Mouse (Mus musculus) myocyte (in vitro differentiated cells): ENCODE results near the gene Cfap69. TPM values are rescaled to one million over a fixed set of nuclear protein-coding genes. Genes with fewer than 3 reads are reported as not detected.

ENCODE experiments used
- H3K27me3 ChIP-seq: one replicate; pipeline ENCODE4 v1.6.1; 2011; ENCODE audit not compliant: control insufficient read depth, insufficient read depth, insufficient read length
- H3K36me3 ChIP-seq: one replicate; pipeline ENCODE4 v1.6.1; 2011; ENCODE audit not compliant: control insufficient read depth, insufficient read depth
- H3K4me2 ChIP-seq: one replicate; pipeline ENCODE4 v1.6.1; 2011; ENCODE audit warnings: low read depth, control low read depth
- H3K4me3 ChIP-seq: one replicate; pipeline ENCODE4 v1.5.1; 2011; ENCODE audit warnings: mild to moderate bottlenecking, control low read depth, moderate library complexity
- H3K79me2 ChIP-seq: one replicate; pipeline ENCODE4 v1.6.1; 2011; ENCODE audit not compliant: control insufficient read depth, insufficient read depth
- H3ac ChIP-seq: one replicate; pipeline ENCODE4 v1.6.1; 2011; ENCODE audit not compliant: control insufficient read depth, insufficient read length
- CEBPB ChIP-seq: IDR thresholded peaks from 2 replicates; pipeline ENCODE4 v1.6.1; 2011; ENCODE audit warnings: mild to moderate bottlenecking, moderate library complexity; ENCODE audit not compliant: poor library complexity, insufficient read depth, severe bottlenecking
- E2F4 ChIP-seq: IDR thresholded peaks from one replicate; pipeline ENCODE4 v1.6.1; 2011; ENCODE audit warnings: mild to moderate bottlenecking, control low read depth, moderate library complexity; ENCODE audit not compliant: insufficient read depth
- MAX ChIP-seq: IDR thresholded peaks from one replicate; pipeline ENCODE4 v1.6.1; 2011; ENCODE audit warnings: low read depth, mild to moderate bottlenecking, control low read depth
- MYOD1 ChIP-seq, 3 experiments: IDR thresholded peaks; one replicate each; pipeline ENCODE4 v1.6.1; 2011; ENCODE audit warnings: control low read depth in 2 of 3, low read depth in 2 of 3, mild to moderate bottlenecking in 2 of 3, moderate library complexity in 1 of 3; ENCODE audit not compliant: insufficient read length in 2 of 3, control insufficient read depth in 1 of 3
- MYOG ChIP-seq, 3 experiments: IDR thresholded peaks; one replicate each; pipeline ENCODE4 v1.6.1; 2011; ENCODE audit warnings: control low read depth in 2 of 3, low read depth in 2 of 3, mild to moderate bottlenecking in 2 of 3; ENCODE audit not compliant: insufficient read length in 2 of 3, control insufficient read depth in 1 of 3, insufficient read depth in 1 of 3
- POLR2A ChIP-seq: IDR thresholded peaks from one replicate; pipeline ENCODE4 v1.6.1; 2011; ENCODE audit warnings: low read depth, mild to moderate bottlenecking, control low read depth, moderate library complexity; ENCODE audit not compliant: insufficient read length
- POLR2AphosphoS2 ChIP-seq: IDR thresholded peaks from one replicate; pipeline ENCODE4 v1.6.1; 2011; ENCODE audit warnings: low read depth, control low read depth; ENCODE audit not compliant: insufficient read length
- REST ChIP-seq: IDR thresholded peaks from one replicate; pipeline ENCODE4 v1.6.1; 2011; ENCODE audit warnings: mild to moderate bottlenecking, control low read depth, moderate library complexity; ENCODE audit not compliant: insufficient read depth, insufficient read length
- SRF ChIP-seq: IDR thresholded peaks from one replicate; pipeline ENCODE4 v1.6.1; 2011; ENCODE audit warnings: low read depth; ENCODE audit not compliant: control insufficient read depth, insufficient read length
- TCF12 ChIP-seq: IDR thresholded peaks from one replicate; pipeline ENCODE4 v1.6.1; 2011; ENCODE audit warnings: mild to moderate bottlenecking, control low read depth; ENCODE audit not compliant: poor library complexity, insufficient read depth, severe bottlenecking
- TCF3 ChIP-seq: IDR thresholded peaks from one replicate; pipeline ENCODE4 v1.6.1; 2011; ENCODE audit warnings: low read depth, control low read depth; ENCODE audit not compliant: insufficient read length
- USF1 ChIP-seq: IDR thresholded peaks from one replicate; pipeline ENCODE4 v1.6.1; 2011; ENCODE audit warnings: low read depth, mild to moderate bottlenecking, control low read depth, moderate library complexity
- polyA plus RNA-seq: library from polyadenylated mRNA; unstranded; fragments of >200 nt; fragmentation: generic; extraction: Trizol; gene quantifications from one replicate; pipeline ENCODE4 v1.2.1, GENCODE M21; 2012; ENCODE audit warnings: missing spikeins

Gene Cfap69
- polyA plus RNA-seq, 1 experiment, result 2.3 TPM

DNA sequence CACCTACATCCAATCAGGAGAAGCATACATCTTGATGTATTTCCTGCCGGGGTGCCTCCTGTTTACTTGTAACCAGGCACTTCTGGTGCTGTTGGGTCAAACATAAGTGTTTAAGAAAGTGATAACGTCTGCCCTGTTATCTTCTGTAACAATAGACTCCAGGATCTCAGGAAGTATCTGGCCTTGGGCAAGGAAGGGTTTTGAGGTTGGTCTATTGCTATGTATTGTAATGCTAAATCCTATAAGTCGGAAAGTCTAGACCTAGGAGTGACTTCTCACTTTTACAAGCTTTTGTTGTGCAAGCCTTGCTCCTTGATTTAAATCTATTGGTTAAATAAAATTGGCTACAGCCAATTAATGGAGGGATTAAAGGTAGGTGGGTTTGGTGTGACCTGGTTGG, 34.8 kb upstream of the Cfap69 start:
- H3K4me3 ChIP-seq, result no peak overlapping the region
- no peaks in the 10 kb centered on the region for H3K36me3 ChIP-seq
- no peak overlapping the region for H3K4me2 ChIP-seq
- H3ac ChIP-seq, result no peak overlapping the region
- H3K27me3 ChIP-seq, result no peaks in the 10 kb centered on the region
- TF ChIP-seq MYOG (IDR thresholded peaks at IDR 0.05; ENCODE audit: control insufficient read depth in 1 of 3, insufficient read depth in 1 of 3, insufficient read length in 2 of 3, low read depth in 2 of 3) (no peak), CEBPB (no peak), POLR2A (no peak)
- H3K79me2 ChIP-seq, result no peaks in the 10 kb centered on the region

- no peak overlapping the region for H3ac ChIP-seq
- H3K36me3 ChIP-seq, result no peaks in the 10 kb centered on the region
- H3K4me3 ChIP-seq, result no peak overlapping the region
- H3K79me2 ChIP-seq, result peaks cover 31% of the 10 kb centered on the region
- H3K27me3 ChIP-seq, result no peaks in the 10 kb centered on the region
- no peak for TF ChIP-seq SRF
- no peak for TF ChIP-seq TCF3
- no peak for TF ChIP-seq REST
- no peak for TF ChIP-seq POLR2AphosphoS2
- no peak for TF ChIP-seq CEBPB
- TF ChIP-seq MYOD1 (IDR thresholded peaks at IDR 0.05; ENCODE audit: control insufficient read depth in 1 of 3, insufficient read length in 2 of 3, low read depth in 2 of 3), result no peak
- TF ChIP-seq POLR2A, result no peak
- TF ChIP-seq USF1, result no peak
- H3K4me2 ChIP-seq, result no peak overlapping the region
Measured at GRCm38 (mm10) chr5:5695401-5695942, 31.4 kb upstream of the Cfap69 start.

DNA sequence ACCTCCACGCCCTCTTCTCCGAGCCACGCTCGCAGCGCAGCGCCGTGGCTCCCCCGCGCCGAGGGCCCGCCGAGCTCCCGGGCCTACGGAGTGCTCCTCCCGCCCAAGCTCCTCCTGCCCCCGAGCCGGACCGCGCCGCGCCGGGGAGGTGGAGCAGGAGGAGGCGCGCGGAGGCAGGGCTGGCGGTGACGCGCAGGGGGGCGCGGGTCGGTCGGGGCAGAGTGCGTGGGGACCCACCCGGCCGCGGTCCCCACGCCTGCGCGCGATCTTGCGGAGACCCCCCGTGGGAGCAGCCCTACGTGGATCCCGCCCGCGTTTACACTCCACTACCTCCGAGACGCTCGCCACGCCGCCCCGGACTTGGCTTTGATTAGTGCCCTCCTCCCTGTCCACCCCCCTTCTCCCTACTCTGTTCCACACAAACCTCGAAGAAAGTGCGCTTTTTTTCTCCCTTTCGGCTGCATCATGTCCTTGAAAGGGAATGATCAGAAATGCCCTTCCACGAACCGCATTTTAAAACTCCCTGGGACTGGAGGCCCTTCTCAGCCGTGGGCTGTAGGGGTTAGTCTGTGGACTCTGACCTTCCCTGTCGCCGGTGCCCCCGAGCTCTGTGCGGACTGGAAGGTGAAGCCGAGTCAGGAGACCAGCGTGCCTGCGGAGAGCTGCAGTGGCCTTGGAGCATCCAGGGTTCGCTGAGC, 30.1 kb upstream of the Cfap69 start, which contains the start of gene Steap2:
Gene Steap2, minus strand, starts transcription at position 623 of the 698 bp plus-strand sequence.
- Histone ChIP-seq H3ac (peak within 1 kb of the TSS; percentile 81), H3K79me2 (peaks cover 40% of the 10 kb centered on the region), H3K4me3 (peak within 1 kb of the TSS; percentile 73), H3K4me2 (peak within 1 kb of the TSS; percentile 87), H3K27me3 (no peaks in the 10 kb centered on the region), H3K36me3 (no peaks in the 10 kb centered on the region)
- no peak for TF ChIP-seq CEBPB
- no peak for TF ChIP-seq E2F4
- TF ChIP-seq POLR2AphosphoS2, result peak; percentile 82
- TF ChIP-seq SRF, result no peak
- peak; percentile 93 for TF ChIP-seq POLR2A
- TF ChIP-seq MYOD1 (IDR thresholded peaks at IDR 0.05; ENCODE audit: control insufficient read depth in 1 of 3, insufficient read length in 2 of 3, low read depth in 2 of 3), result no peak
- no peak for TF ChIP-seq USF1
- TF ChIP-seq TCF12, result no peak
- no peak for TF ChIP-seq REST
- peak in 1 of 3 experiments; percentile 36 for TF ChIP-seq MYOG (IDR thresholded peaks at IDR 0.05; ENCODE audit: control insufficient read depth in 1 of 3, insufficient read depth in 1 of 3, insufficient read length in 2 of 3, low read depth in 2 of 3)
- no peak for TF ChIP-seq TCF3
- no peak for TF ChIP-seq MAX

- no peak for TF ChIP-seq REST
- TF ChIP-seq MYOG (IDR thresholded peaks at IDR 0.05; ENCODE audit: control insufficient read depth in 1 of 3, insufficient read depth in 1 of 3, insufficient read length in 2 of 3, low read depth in 2 of 3), result no peak
- no peak for TF ChIP-seq MAX
- no peak for TF ChIP-seq POLR2A
- no peak for TF ChIP-seq SRF
- no peak for TF ChIP-seq CEBPB
- no peak for TF ChIP-seq E2F4
Measured at GRCm38 (mm10) chr5:5693541-5693955, 29.5 kb upstream of the Cfap69 start.

DNA sequence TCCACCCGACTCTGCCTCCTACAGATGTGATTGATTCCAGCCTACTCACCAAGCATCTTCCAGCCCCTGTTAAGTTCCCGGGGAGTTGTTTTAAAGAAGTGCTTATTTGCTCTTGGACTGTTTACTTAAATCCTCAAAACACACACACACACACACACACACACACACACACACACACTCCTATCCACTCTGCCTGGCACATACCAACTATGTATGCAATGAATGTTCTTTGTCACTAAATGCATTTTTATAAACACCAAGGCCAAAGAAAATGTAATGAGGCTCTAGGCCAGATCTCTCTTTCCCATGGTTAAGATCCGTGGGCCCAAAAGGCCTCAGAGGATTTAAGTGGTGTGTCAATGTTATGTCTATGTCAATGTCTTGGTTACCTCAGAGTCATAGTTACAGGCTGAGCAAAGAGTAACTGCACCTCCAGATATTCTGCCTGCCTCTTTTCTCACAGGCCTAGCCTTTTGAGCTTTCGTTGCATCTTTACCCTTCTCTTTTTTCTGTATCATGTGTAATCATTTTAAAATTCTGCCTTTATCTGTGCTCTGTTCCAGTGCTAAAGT, 28.2 kb upstream of the Cfap69 start:
- peak overlapping the region; percentile 87 for H3K4me2 ChIP-seq
- H3K36me3 ChIP-seq, result no peaks in the 10 kb centered on the region
- no peak for TF ChIP-seq MYOG (IDR thresholded peaks at IDR 0.05; ENCODE audit: control insufficient read depth in 1 of 3, insufficient read depth in 1 of 3, insufficient read length in 2 of 3, low read depth in 2 of 3)
- no peak for TF ChIP-seq POLR2AphosphoS2
- no peak for TF ChIP-seq POLR2A
- TF ChIP-seq MAX, result no peak
- no peak for TF ChIP-seq E2F4
- no peak for TF ChIP-seq MYOD1 (IDR thresholded peaks at IDR 0.05; ENCODE audit: control insufficient read depth in 1 of 3, insufficient read length in 2 of 3, low read depth in 2 of 3)
- TF ChIP-seq TCF3, result no peak
- TF ChIP-seq REST, result no peak
- H3K79me2 ChIP-seq, result peaks cover 40% of the 10 kb centered on the region
- no peak overlapping the region for H3ac ChIP-seq
- peak overlapping the region; percentile 73 for H3K4me3 ChIP-seq
- H3K27me3 ChIP-seq, result no peaks in the 10 kb centered on the region

More at GRCm38 (mm10) chr5:5693541-5693955, 29.5 kb upstream of the Cfap69 start:
- H3ac ChIP-seq, result peak overlapping the region; percentile 81
- H3K4me3 ChIP-seq, result peak overlapping the region; percentile 73
- no peaks in the 10 kb centered on the region for H3K27me3 ChIP-seq
- H3K36me3 ChIP-seq, result no peaks in the 10 kb centered on the region
- H3K4me2 ChIP-seq, result peak overlapping the region; percentile 87
- H3K79me2 ChIP-seq, result peaks cover 40% of the 10 kb centered on the region
